Mouse (Mus musculus) CD4-positive helper T cell, adult 2 months (primary cell): Measurements from ENCODE around the gene Vps9d1.
"Not testable (repeated sequence)": the region's sequence is repeated elsewhere in the genome, so short reads cannot be mapped to it uniquely, and the experiment has no call there.

Source experiments
- DNase-seq: peaks from one replicate; pipeline ENCODE4 v3.0.0-alpha.2; 2012; ENCODE audit warnings: low read depth, missing footprints, low spot score

Gene Vps9d1

DNA sequence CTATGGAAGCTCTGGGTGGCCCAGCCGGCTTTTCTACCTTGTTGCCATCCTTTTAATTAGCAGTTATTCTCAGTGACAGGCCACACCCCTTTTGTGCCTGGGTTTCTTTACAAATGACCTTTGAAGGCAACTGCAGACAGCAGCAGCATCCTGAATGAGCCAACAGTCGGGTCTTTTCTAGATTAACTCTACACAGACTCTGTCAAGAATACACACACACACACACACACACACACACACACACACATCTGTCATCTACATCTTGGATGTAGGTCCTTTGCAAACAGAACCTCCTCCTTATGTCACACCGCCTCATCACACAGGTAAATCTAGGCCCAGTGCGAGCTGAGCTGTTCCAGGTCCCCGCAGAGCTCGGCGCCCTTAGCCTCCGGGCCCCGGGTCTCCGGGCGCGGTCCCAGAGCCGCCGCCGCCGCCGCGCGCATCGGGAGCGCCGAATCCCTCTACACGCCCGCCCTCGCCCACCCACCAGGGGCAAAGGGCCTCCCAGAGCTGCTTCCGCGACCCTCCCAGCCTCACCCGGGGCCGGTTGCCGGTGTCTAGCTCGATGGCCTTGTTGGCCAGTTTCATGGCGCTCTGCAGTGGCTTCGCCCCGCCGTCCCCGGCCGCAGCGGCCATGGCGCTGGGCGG, 573 bp downstream of the Vps9d1 start:
- DNase-seq, result no peak

DNA sequence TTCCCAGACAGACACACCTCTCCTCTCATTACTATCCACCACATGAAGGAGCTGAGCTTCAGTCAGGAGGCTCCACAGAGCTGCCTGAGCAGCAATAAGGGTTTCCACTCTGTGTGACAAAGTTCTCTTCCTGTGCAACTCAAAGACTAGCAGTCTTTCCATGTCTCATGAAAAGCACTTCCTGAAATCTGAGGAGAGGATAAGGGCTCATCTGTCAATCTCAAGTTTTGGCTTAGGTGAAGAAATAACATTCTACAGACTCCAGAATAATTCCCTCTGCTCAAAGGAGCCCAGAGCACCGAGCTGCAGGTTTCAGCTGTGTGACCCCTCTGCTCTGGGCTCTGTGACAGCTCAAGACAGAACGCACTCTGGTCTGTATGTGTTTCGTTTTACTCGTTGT, 1.2 kb downstream of the Vps9d1 start:
- DNase-seq, result peak; percentile 23

DNA sequence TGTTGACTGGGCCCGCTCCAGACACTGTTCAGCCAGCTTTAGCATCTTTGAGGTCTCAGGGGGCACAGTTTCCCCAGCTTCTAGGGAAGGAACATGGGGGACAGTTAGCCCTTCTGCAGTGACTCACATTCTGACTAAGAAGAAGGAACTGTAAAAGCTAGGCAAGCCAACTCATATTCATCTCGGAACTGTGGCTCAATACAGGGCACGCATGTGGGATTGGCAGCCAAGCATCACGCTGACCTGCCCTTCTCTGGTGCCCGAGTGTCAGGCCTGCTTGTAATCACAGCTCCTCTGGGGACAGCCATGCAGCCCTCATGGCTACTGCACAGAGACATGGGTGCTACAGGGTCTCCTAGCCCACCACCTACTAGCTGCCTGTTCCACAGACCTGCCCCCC, 3.2 kb downstream of the Vps9d1 start:
- DNase-seq, result no peak

DNA sequence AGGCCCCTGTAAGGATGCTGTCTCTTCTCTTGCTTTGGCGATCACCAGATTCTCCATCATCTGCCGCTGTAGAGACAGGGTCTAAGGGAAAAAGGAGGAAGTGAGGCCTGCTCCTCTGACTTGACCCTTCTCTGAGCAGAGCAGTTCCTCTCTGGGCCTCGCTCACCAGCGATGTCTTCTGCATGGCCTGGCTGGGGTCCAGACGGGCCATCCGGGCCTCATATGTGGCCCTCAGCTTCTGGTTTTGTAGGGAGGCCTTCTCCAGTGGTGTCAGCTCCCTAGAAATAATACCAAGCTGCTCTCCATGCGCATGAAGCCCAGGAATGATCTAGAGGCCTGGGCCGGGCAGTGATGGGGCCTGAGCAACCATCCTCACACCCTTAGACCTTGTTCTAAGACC, 5.6 kb downstream of the Vps9d1 start:
- DNase-seq, result no peak

DNA sequence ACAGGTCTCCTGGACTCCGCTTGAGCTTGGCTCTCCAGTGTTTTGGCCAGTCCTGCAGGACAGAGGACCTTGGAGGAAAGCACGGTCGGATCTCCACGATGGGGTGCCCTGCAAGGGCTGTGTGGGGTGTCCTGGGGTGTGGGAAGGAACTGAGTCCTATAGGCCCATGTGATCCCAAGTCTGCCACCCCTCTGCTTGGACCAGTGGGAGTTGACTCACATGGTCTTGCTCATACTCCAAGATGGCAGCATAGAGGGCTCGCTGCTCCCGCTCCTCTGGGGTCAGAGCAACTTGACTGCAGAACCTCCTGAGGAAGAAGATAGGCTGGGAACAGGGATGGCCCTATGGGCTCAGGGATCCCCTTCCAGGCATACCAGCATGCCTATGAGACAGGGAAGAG, 6.4 kb downstream of the Vps9d1 start:
- DNase-seq, result no peak

DNA sequence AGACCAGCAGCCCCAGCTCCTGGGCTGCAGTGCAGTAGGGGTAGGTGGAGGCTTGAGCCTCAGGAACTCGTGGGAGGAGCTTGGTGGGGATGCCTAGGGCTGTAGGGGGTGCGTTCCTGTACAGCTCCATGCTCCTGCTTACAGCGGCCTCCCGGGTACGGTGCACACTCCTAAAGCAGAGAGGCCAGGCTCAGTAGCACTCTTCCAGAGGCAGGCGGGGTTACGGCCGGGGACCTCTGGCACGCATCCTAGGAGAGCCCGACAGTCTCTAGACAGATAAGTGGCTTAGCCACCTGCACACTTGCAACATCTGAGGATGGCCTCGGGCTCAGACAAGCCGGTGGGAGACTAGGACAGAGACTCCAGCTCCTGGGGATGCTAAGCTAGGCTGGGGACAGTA, 8.6 kb downstream of the Vps9d1 start:
- DNase-seq, result no peak

DNA sequence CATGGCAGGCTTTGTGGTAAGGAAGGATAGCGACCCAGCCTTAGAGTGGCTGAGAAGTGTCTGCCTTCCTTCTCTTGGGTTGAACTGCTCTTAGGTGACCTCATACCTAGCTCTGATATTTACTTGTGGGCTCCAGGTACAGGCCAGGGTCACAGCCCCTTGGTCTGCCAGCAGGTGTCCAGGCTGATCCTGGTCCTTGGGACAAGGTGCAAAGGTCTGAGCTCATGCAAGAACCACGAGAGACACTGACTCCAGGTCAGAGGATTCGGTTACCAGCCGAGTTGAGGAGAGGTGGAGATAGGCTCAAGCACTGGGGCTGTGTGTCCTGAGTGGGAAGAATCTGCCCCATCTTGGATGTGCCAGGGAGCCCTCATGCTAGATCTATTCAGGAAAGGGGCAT, 9.8 kb downstream of the Vps9d1 start:
- no peak for DNase-seq

DNA sequence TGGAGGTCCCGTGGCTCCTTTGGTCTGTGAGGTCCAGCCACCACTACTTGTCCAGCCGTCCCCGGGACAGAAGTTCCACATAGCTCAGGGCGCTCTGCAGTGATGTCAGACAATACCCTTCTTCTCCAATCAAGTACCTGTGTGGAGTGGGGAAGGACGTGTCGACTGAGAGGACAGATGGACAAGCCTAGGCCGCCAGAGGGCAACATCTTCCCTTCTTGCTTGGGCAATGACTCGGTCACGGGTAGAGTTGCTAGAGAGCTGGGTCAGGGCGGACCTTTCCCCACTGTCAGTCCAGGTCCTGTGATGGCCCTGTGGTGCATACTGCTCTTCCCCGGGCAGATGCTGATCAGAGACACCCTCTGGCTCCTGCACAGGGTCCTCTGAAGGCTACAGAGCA, 11.1 kb downstream of the Vps9d1 start:
- DNase-seq, result no peak

DNA sequence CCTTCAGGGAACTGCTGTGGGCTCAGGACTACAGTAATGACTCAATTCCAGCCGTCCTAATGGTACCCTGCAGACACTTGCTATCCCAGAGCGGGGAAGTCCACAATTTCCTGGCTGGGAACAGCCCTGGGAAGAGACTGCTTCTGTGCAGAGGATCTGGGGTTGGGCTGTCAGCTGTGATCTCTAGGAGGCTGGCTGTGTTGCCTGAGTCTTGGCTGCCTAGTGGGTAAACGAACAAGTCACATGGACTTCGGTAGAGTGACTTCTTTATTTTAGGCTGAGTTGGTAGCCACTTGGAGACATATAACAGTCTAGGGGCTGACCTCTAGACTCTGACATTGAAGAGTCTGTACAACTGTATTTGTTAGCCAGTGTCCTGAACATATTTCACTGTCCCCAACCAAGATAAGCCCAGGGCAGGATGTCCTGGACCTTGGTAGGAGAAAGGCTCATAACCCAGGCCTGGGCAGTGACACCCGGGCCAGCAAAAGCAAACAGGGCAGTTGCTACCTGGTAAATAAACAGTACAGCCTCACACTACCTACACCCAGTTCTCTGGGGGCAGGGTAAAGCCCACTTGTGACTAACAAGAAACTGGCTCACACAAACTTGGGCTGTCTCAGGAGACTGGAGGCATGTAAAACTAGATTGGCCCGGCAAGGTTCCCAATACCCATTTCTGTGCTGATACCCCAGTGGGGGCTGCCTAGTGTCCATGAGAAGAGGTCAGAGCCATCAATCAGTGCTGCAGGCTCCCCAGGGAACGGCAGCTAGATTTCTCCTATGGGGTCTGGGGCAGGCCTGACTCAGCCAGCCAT, 11.8 kb downstream of the Vps9d1 start:
- no peak for DNase-seq

DNA sequence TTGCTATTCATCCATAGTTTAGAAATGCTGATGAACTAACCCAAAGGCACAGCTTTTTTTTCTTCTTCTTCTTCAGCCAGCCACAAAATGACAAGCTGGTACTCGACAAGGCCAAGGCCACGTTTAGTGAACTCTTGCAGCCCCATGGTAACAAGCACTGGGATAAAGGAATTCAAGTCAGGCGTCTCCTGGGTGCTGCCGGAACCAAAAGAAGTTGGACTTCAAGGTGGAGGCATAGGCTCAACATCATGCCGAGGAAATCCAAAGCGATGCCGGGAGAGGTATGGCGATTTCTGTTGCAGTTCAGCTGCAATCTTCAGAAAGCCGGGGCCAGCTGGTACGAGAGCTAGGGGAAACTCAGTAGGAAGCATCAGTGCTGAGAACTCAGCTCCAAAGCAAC, 14.8 kb downstream of the Vps9d1 start:
- DNase-seq, result no peak

DNA sequence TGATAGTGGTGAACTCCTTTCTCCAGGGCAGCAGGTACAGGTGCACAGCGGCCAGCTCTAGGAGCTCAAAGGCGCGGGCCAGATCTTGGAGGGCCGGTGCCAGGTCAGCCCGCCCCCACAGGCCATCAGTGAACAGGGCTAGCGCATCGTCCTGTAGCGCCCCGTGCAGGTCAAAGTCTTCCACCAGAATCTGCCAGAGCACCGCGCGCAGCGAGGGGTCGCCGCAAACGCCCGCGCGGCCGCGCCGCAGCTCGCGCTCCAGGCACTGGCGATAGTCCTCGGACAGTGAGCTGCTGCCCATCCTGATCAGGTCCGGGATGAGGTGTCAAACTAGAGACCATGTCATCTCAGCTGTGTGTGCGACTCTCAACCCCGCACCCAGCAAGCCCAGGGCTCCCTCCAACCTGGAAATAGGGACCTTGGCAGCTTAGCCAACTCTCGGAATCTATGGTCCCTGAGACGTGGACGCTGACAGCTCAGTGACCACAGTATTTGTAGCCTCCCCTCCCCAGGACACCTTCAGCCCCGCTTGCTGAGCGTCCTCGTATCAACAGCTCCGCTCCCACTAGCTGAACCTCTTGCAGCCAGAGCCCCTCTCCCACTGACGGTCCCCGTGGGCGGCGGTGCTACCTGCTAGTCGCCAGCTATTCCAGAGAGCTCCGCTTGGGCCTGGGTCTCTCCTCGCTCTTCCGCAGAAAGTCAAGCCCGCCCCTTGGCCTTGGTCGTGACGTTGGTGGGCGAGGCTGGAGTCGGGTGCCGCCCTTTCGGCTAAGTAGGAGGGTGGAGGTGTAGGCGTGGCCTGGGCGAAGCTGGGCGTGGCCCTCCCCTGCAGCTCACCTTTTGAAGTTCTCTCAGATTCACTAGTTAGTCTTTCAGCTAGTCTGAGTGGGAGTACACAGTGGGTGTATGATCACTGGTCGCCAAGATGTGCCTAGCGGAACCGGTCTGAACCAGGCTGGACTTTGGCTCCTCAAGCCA, 18.3 kb downstream of the Vps9d1 start, which contains the start of gene Spata2l:
Gene Spata2l (minus strand): TSS at position 714 of the 978 bp plus-strand sequence.
- DNase-seq, result peak; percentile 95

DNA sequence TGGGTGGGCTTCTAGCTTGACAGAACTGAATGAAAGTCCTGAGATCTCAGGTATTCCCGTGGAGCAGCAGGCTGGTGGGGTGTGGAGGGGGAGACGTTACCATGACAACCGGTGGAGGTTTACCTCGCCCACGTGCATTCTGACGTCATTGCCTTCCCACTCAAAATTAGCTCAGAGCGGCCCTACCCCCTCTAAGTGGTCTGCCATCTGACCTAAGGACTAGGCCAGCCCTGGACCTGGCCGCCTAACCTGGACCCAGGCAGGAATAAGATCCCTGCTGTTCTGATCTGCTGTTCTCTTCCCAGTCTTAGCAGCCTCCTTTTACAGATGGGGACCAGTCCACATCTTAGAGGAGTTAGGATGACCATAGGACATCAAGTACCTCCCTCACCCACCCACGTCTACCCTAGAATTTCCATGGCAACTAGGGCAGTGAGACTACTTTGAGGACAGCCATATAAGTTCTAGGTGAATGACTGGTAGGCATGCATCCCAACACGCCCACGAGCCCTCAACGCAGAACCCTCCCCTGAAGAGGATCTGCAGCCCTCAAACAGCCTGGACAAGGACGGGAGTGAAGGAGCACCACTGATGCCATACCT, 19.1 kb downstream of the Vps9d1 start:
- DNase-seq, result peak; percentile 44

DNA sequence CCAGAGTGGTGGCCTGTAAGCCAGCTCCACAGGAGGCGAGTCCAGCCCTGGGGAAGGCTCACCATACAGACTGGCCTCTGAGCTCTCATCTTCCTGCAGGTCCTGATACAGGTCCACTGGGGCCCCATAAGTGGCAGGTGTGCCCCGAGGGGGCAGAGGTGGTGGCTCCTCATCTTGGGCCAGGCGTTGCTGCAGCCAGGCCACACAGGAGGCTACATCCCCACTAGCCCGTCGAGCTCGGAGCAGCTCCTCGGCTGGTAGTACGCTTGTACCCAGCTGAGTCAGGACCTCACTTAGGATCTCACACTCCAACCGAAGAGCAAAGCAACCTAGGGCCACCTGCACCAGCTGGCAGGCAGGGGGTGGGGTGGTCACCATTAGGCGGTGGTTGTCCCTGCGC, 20.4 kb downstream of the Vps9d1 start:
- DNase-seq, result no peak

DNA sequence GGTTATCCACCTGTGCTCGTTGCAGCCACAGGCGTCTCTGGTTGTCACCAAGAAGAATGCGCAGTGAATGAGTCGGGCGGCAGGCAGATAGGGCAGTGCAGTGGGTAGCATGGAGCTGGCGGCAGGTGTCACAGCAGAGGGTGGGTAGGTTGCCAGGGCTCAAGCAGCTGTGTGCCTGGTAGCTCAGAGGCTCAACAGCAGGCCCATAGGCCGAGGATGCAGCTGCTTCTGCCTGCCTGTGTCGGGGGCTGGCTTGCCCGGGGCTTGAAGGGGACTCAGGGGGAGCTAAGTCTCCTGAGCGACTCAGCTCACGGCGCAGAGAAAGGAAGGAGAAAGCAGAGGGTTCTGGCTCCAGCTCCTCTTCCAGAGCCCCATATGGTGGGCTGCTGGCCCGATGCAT, 20.8 kb downstream of the Vps9d1 start:
- no peak for DNase-seq

DNA sequence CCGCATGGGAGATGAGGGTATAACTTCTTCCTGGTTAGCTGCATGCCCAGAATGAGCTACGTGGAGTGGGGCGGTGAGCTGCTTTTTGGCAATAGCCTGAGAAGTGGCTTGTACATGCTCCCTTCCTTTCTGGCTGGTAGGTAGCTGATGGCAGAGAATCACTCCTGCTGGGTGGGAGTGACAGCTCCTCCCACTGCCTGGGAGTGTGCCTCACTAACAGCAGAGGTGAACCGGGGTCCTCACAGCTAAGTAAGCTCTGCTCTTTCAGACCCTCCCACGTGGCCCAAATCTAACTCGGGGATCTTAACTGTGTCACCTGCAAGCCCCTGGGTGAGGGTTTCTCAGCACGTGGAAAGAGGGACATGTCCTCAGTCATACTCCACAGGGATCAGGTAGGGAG, 21.6 kb downstream of the Vps9d1 start:
- DNase-seq, result no peak

DNA sequence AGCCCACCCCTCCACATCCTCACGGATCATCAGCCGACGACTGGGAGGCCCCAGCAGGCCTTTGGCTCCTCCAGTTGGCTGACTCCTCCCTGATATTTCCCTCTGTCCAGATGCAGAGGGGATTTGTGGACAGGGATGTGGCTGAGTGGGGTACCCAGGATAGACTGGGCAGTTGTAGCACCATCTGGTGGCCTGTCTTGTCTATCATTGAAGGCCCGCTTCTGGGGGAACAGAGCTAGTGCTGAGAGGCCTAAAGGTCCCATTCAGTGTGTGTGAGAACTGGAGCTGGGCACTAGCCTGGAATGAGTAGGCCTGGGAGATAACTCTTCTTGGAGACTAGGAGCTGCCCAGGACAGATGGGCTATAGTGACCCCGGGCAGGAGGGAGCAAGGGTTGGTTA, 22.4 kb downstream of the Vps9d1 start:
- no peak for DNase-seq

DNA sequence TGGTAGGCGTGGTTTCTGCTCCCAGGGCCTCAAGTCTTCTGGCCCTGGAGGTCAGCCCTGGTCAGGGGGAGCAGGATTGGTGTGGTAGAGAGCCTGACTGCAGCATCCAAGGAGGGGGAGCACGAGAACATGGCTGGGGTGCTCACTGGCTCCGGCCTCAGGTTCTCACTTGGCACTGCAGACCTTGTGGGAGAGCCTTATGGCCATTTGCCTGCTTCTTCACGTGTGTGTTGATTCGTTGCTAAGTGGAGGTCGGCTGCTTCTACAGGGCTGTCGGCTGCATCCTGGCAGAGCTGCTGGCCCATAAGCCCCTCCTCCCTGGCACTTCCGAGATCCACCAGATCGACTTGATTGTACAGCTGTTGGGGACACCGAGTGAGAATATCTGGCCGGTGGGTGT, 23.8 kb downstream of the Vps9d1 start:
- DNase-seq, result not testable (repeated sequence)

DNA sequence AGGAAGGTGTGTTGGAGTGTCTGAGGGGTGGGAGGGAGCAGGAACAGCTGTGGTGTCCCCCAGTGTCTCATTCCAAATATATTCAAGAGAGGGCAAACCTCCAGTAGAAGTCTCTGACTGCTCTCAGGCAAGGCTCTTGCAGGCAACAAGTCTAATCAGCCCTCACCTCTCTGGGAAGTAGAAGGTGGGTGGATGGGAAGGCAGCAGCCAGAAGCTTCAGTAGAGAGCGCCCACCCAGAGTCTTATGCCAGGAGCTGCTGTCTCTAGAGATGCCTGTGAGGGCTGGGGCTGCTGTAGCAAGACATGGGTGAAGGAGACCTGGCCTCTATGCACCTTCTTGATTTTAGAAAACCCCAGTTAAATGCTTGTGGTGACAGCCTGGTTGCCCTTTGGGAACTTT, 25.7 kb downstream of the Vps9d1 start:
- no peak for DNase-seq

DNA sequence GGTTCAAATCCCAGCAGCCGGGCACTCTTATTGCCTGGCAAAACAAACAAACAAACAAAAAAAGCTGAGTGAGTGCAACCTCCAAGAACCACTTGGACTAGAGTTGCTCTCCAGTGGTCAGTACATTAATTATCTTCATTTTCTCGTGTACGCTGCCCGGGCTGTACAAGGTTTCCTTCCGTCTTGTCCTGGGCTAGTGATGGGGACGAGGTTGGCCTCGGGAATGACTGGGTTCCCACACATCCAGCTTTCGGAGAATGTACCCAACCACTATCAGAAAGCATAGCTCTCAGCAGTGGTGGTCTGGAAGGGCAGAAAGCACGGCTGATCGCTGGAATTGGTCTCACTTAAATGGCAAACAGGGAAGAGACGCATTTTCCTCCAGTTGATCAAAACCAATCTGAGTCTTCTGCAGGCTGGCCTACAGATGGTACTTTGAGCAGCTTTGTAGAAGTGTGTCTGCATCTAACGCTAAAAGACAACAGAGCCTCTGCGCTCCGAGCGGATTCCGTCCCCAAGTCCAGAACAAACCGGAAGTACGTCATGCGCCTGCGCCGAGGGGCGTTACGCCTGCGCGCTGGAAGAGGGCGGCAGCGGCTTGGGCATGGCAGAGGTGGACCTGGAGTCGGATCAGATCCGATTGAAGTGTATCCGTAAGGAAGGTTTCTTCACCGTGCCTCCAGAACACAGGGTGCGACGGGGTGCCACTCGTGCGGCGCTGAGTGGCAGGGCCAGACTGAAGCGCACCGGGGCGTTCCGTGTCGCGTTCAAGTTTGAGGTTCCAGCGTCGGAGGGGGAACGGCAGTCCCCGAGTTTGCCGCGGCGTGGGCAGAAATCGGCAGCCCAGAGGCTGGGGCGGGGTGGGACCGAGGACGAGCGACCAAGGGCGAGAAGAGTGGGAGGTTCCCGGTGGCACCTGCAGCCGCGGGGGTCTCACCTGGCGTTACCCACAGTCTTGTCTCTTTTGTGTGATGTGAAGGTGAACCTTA, 29.6 kb downstream of the Vps9d1 start, which contains the start of gene Cdk10:
Gene Cdk10 (plus strand): TSS at position 565 of the 989 bp plus-strand sequence.
- DNase-seq, result peak; percentile 90

DNA sequence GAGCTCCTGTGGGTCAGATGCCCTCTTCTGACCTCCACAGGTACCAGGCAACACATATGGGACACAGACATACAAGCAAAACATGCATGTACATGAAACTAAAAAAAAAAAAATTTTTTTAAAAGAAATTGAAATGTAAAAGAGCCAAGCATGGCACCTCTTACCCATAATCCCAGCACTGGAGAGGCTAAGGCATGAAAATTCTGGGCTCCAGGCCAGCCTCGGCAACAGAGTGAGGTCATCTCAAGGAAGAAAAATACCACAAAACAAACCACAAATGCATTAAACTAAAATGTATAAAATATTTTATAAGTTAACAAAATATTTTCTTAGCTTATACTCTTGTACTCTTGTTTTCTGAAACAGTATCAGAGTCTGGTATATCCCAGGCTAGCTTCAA, 33.2 kb downstream of the Vps9d1 start:
- no peak for DNase-seq
